Mouse (Mus musculus) megakaryocyte-erythroid progenitor cell, adult 5-6 weeks (primary cell): Measurements from ENCODE around the gene Mrs2. TPM values are rescaled to one million over a fixed set of nuclear protein-coding genes. Genes with fewer than 3 reads are reported as not detected.

Experiments
- ATAC-seq: replicated peaks from 2 replicates; pipeline ENCODE4 v1.8.0; 2016; ENCODE audit warnings: mild to moderate bottlenecking, inconsistent platforms; ENCODE audit not compliant: severe bottlenecking, poor library complexity, low FRiP score, low TSS enrichment
- total RNA-seq, 2 experiments: library from RNA; stranded (forward) in 1 of 2; stranded (reverse) in 1 of 2; fragments of 200-1000, 215-1000 nt in 1 of 2; fragments of >200 nt in 1 of 2; fragmentation: Nextera tagmentation in 1 of 2; gene quantifications; 2 replicates each; pipeline ENCODE4 v1.2.3; 2014 to 2017

The Mrs2 gene
- total RNA-seq, 2 experiments from 2014 or later: 11.9 to 36.3 TPM

- ATAC-seq: no peak
These were observed 82.4 kb downstream of the Mrs2 start for GRCm38 (mm10) chr13:24937839-24938166.

Other genes with a start within 250 kb of the Mrs2 start
- gene BC005537, start 218.7 kb downstream of the Mrs2 start, total RNA-seq (2014; fragmentation: Nextera tagmentation): 91.9 and 121 TPM in 2 replicates
- gene BC005537, start 218.7 kb downstream of the Mrs2 start, total RNA-seq (2017): 42.4 and 44.0 TPM in 2 replicates
- gene Acot13, start 188.8 kb downstream of the Mrs2 start, total RNA-seq (2014; fragmentation: Nextera tagmentation): 39.4 and 69.5 TPM in 2 replicates
- gene Acot13, start 188.8 kb downstream of the Mrs2 start, total RNA-seq (2017): 80.5 and 87.5 TPM in 2 replicates
- 61.6 and 87.7 TPM in 2 replicates for gene Tdp2, start 188.7 kb downstream of the Mrs2 start, total RNA-seq (2014; fragmentation: Nextera tagmentation)
- gene Tdp2, start 188.7 kb downstream of the Mrs2 start, total RNA-seq (2017): 61.8 and 64.1 TPM in 2 replicates
- gene D130043K22Rik, start 175.2 kb downstream of the Mrs2 start, total RNA-seq (2014; fragmentation: Nextera tagmentation): not detected in 2 replicates
- 0.38 TPM in 1 of 2 replicates, not detected in the other for gene D130043K22Rik, start 175.2 kb downstream of the Mrs2 start, total RNA-seq (2017)
- 0.24 TPM in 1 of 2 replicates, not detected in the other for gene Aldh5a1, start 82.7 kb downstream of the Mrs2 start, total RNA-seq (2014; fragmentation: Nextera tagmentation)
- 0.05 and 0.91 TPM in 2 replicates for gene Aldh5a1, start 82.7 kb downstream of the Mrs2 start, total RNA-seq (2017)
- not detected in 2 replicates for gene Gpld1, start 77.2 kb downstream of the Mrs2 start, total RNA-seq (2014; fragmentation: Nextera tagmentation)
- gene Gpld1, start 77.2 kb downstream of the Mrs2 start, total RNA-seq (2017): 0.56 and 0.72 TPM in 2 replicates
- not detected in 2 replicates for gene Dcdc2a, start 35.6 kb upstream of the Mrs2 start, total RNA-seq (2014; fragmentation: Nextera tagmentation)
- not detected in 2 replicates for gene Dcdc2a, start 35.6 kb upstream of the Mrs2 start, total RNA-seq (2017)